In genomic region chr13:43008466-43008865, GRCm38 (mm10) we compare ENCODE assay signal across 28 mouse cellular contexts.
DNase-seq lines count a peak whose midpoint lies in the region; ATAC-seq and TF ChIP-seq lines count a peak whose summit lies in the region.
"Had no signal": no experiment of that assay in that cellular context is flagged by ENCODE, and none has a peak within 500 bp of the region (broad histone marks: within the 10 kb centered on the region; RNA-seq: fewer than 3 reads in every experiment).

No protein-coding gene starts in this region.

- no peak overlapping the region for H3K4me2 ChIP-seq in kidney, embryonic 16.5 days (replicated peaks; ENCODE audit: low read depth, low read length)
- H3K4me2 ChIP-seq: embryonic facial prominence, embryonic 13.5 days; forebrain, embryonic 12.5 days; forebrain, embryonic 15.5 days; heart, embryonic 12.5 days; heart, embryonic 15.5 days; hindbrain, embryonic 13.5 days had no signal

- WGBS in kidney, embryonic 16.5 days, result 60% methylated on average over 5 of the region's 5 CpGs

- ATAC-seq in kidney, embryonic 16.5 days (ENCODE audit: low FRiP score, low TSS enrichment), result peak; percentile 57; the same call in 1 of the 2 replicates
- ATAC-seq: activated CD4-positive, CD25-positive, alpha-beta regulatory T cell, adult 4 months; CD4-positive, CD25-positive, alpha-beta regulatory T cell, adult 4 months; forebrain, embryonic 15.5 days had no signal

- no peak for DNase-seq in kidney, adult 11 months
- DNase-seq in layer of hippocampus, adult 2 months (ENCODE audit: low spot score in 2 of 2), result no peak
- no peak for DNase-seq in layer of hippocampus, adult 8-10 months (ENCODE audit: low spot score in 2 of 2)
- peak; percentile 26 for DNase-seq in retina, postnatal 1 day
- no peak for DNase-seq in retina, embryonic 14.5 days (ENCODE audit: low spot score)
- DNase-seq: adrenal gland, adult 8-10 months; adrenal gland, postnatal 25 days; cerebellum, adult 11-12 months; cerebellum, adult 8-10 months; cerebellum, postnatal 10 days; cerebellum, postnatal 36 days; embryo, embryonic 11 days; gastrocnemius, postnatal 25 days; heart, adult 18-20 months; heart, postnatal 10 days; heart, postnatal 36 days had no signal

- no peaks in the 10 kb centered on the region for H3K36me3 ChIP-seq in kidney, embryonic 16.5 days (ENCODE audit: insufficient read depth, low read length)
- H3K36me3 ChIP-seq: embryonic facial prominence, embryonic 10.5 days; embryonic facial prominence, embryonic 13.5 days; forebrain, embryonic 12.5 days; forebrain, embryonic 15.5 days; heart, embryonic 12.5 days; heart, embryonic 15.5 days; hindbrain, embryonic 10.5 days; hindbrain, embryonic 13.5 days had no signal

- TF ChIP-seq CTCF in layer of hippocampus, adult 2 months (conservative IDR thresholded peaks at IDR 0.05), result no peak

- H3K4me1 ChIP-seq in kidney, embryonic 16.5 days (ENCODE audit: insufficient read depth, low read length), result peaks cover 16% of the 10 kb centered on the region

- H3K9ac ChIP-seq in kidney, embryonic 16.5 days (replicated peaks; ENCODE audit: low read length), result no peak overlapping the region
- H3K9ac ChIP-seq: embryonic facial prominence, embryonic 13.5 days; forebrain, embryonic 12.5 days; forebrain, embryonic 15.5 days; heart, embryonic 12.5 days; heart, embryonic 15.5 days; hindbrain, embryonic 13.5 days had no signal

- peak overlapping the region; percentile 72; the same call in 1 of the 2 replicates for H3K27ac ChIP-seq in kidney, embryonic 16.5 days (ENCODE audit: low read length)
- H3K27ac ChIP-seq in layer of hippocampus, adult 2 months, result peak overlapping the region; percentile 83; the same call in 1 of the 2 replicates
- H3K27ac ChIP-seq: embryonic facial prominence, embryonic 10.5 days; embryonic facial prominence, embryonic 13.5 days; forebrain, embryonic 12.5 days; forebrain, embryonic 15.5 days; heart, embryonic 15.5 days; hindbrain, embryonic 10.5 days; hindbrain, embryonic 13.5 days had no signal

- no peak overlapping the region for H3K4me3 ChIP-seq in kidney, embryonic 16.5 days (ENCODE audit: low read length)
- H3K4me3 ChIP-seq in layer of hippocampus, adult 2 months, result no peak overlapping the region
- H3K4me3 ChIP-seq: embryonic facial prominence, embryonic 10.5 days; embryonic facial prominence, embryonic 13.5 days; erythroblast, embryonic 14.5 days; forebrain, embryonic 12.5 days; forebrain, embryonic 15.5 days; heart, embryonic 12.5 days; heart, embryonic 15.5 days; hindbrain, embryonic 10.5 days; hindbrain, embryonic 13.5 days had no signal

- no peaks in the 10 kb centered on the region for H3K9me3 ChIP-seq in kidney, embryonic 16.5 days (ENCODE audit: low read length)
- H3K9me3 ChIP-seq: embryonic facial prominence, embryonic 10.5 days; embryonic facial prominence, embryonic 13.5 days; forebrain, embryonic 12.5 days; forebrain, embryonic 15.5 days; heart, embryonic 12.5 days; heart, embryonic 15.5 days; hindbrain, embryonic 10.5 days; hindbrain, embryonic 13.5 days had no signal

- H3K27me3 ChIP-seq in kidney, embryonic 16.5 days (ENCODE audit: insufficient read depth, low read length), result no peaks in the 10 kb centered on the region
- H3K27me3 ChIP-seq: embryonic facial prominence, embryonic 13.5 days; forebrain, embryonic 12.5 days; forebrain, embryonic 15.5 days; heart, embryonic 12.5 days; heart, embryonic 15.5 days; hindbrain, embryonic 13.5 days had no signal
